Mouse (Mus musculus) liver, embryonic 11.5 days (tissue): ENCODE measurements around the gene Pax7. TPM values are rescaled to one million over a fixed set of nuclear protein-coding genes. Genes with fewer than 3 reads are reported as not detected.

Experiments
- ATAC-seq: fragments of 200-750 bp; cut with Nextera tagmentation; replicated peaks from 2 replicates; pipeline ENCODE4 v1.8.0; 2017; ENCODE audit warnings: moderate number of reproducible peaks, mild to moderate bottlenecking, moderate TSS enrichment, moderate library complexity; ENCODE audit not compliant: low FRiP score
- DNase-seq: peaks from one replicate; pipeline ENCODE4 v3.0.0-alpha.2; 2017; ENCODE audit warnings: low spot score
- H3K27ac ChIP-seq: fragments of 300-500 bp; sonication (generic); 2 replicates; pipeline ENCODE4 v1.5.1; 2014; ENCODE audit warnings: mild to moderate bottlenecking, low read depth, low read length, control low read depth
- H3K27me3 ChIP-seq: fragments of 300-500 bp; sonication (generic); replicated peaks from 2 replicates; pipeline ENCODE4 v1.6.1; 2014; ENCODE audit warnings: low read length, mixed read lengths; ENCODE audit not compliant: control insufficient read depth, insufficient read depth
- H3K36me3 ChIP-seq: fragments of 300-500 bp; sonication (generic); 2 replicates; pipeline ENCODE4 v1.6.1; 2014; ENCODE audit warnings: mild to moderate bottlenecking, low read length, moderate library complexity, mixed read lengths; ENCODE audit not compliant: control insufficient read depth, insufficient read depth
- H3K4me1 ChIP-seq: fragments of 300-500 bp; sonication (generic); replicated peaks from 2 replicates; pipeline ENCODE4 v1.6.1; 2014; ENCODE audit warnings: low read length, mixed read lengths; ENCODE audit not compliant: control insufficient read depth, insufficient read depth
- H3K4me2 ChIP-seq: fragments of 300-500 bp; sonication (generic); 2 replicates; pipeline ENCODE4 v1.6.1; 2014; ENCODE audit warnings: mild to moderate bottlenecking, control low read depth, moderate library complexity
- H3K4me3 ChIP-seq: fragments of 300-500 bp; sonication (generic); 2 replicates; pipeline ENCODE4 v1.5.1; 2014; ENCODE audit warnings: low read depth, low read length, control low read depth
- H3K9ac ChIP-seq: fragments of 300-500 bp; sonication (generic); 2 replicates; pipeline ENCODE4 v1.6.1; 2014; ENCODE audit warnings: low read depth, low read length, control low read depth
- H3K9me3 ChIP-seq: fragments of 300-500 bp; sonication (generic); 2 replicates; pipeline ENCODE4 v1.6.1; 2016; ENCODE audit warnings: low read length, inconsistent platforms, mixed read lengths; ENCODE audit not compliant: control insufficient read depth
- WGBS: fragments of 180-500 bp; shearing (Covaris S2); extraction: QIAGEN DNeasy Blood & Tissue Kit; methylation state at CpG from one replicate; pipeline ENCODE4 v1.1.7; 2014; 5-methylcytosine and 5-hydroxymethylcytosine counted together
- polyA plus RNA-seq: library from polyadenylated mRNA; unstranded; fragments of >200 nt; fragmentation: Nextera tagmentation; extraction: Ambion mirVana; gene quantifications from 2 replicates; pipeline ENCODE4 v1.2.1, GENCODE M21; 2014

The Pax7 gene
- polyA plus RNA-seq, 1 experiment from 2014 or later, result 0.19 TPM

- Histone ChIP-seq H3K4me1 (no peaks in the 10 kb centered on the region), H3K27me3 (peaks cover 88% of the 10 kb centered on the region), H3K9ac (no peak overlapping the region), H3K36me3 (no peaks in the 10 kb centered on the region), H3K27ac (no peak overlapping the region), H3K4me2 (no peak overlapping the region), H3K4me3 (no peak overlapping the region), H3K9me3 (no peaks in the 10 kb centered on the region)
- DNase-seq (no peak), ATAC-seq (no peak)
- 27% methylated on average over 7 of the region's 7 CpGs for WGBS
Observed at GRCm38 (mm10) chr4:139809381-139809820, 23.9 kb downstream of the Pax7 start.

GRCm38 (mm10) chr4:139807820-139808219 lies 25.5 kb downstream of the Pax7 start:
- Histone ChIP-seq H3K9ac (no peak overlapping the region), H3K9me3 (no peaks in the 10 kb centered on the region), H3K27ac (no peak overlapping the region), H3K4me2 (no peak overlapping the region), H3K4me1 (no peaks in the 10 kb centered on the region), H3K4me3 (no peak overlapping the region), H3K36me3 (no peaks in the 10 kb centered on the region), H3K27me3 (peaks cover 76% of the 10 kb centered on the region)
- WGBS, result 31% methylated on average over 10 of the region's 10 CpGs
- ATAC-seq (no peak), DNase-seq (no peak)

- no peak overlapping the region for H3K4me3 ChIP-seq
- no peak for ATAC-seq
- no peaks in the 10 kb centered on the region for H3K9me3 ChIP-seq
- DNase-seq, result no peak
- H3K27me3 ChIP-seq, result peaks cover 71% of the 10 kb centered on the region
- H3K9ac ChIP-seq, result no peak overlapping the region
- 16% methylated on average over 14 of the region's 14 CpGs for WGBS
- no peak overlapping the region for H3K27ac ChIP-seq
- no peaks in the 10 kb centered on the region for H3K36me3 ChIP-seq
- H3K4me1 ChIP-seq, result no peaks in the 10 kb centered on the region
- H3K4me2 ChIP-seq, result no peak overlapping the region
Observed at GRCm38 (mm10) chr4:139807191-139807808, 26.0 kb downstream of the Pax7 start.

GRCm38 (mm10) chr4:139804896-139805295 lies 28.4 kb downstream of the Pax7 start:
- no peak for ATAC-seq
- Histone ChIP-seq H3K4me2 (no peak overlapping the region), H3K9me3 (no peaks in the 10 kb centered on the region), H3K9ac (no peak overlapping the region), H3K27me3 (peaks cover 55% of the 10 kb centered on the region), H3K4me1 (no peaks in the 10 kb centered on the region), H3K4me3 (no peak overlapping the region), H3K36me3 (no peaks in the 10 kb centered on the region), H3K27ac (no peak overlapping the region)
- 73% methylated on average over 8 of the region's 8 CpGs for WGBS
- no peak for DNase-seq

- ATAC-seq (no peak), DNase-seq (no peak)
- WGBS, result 52% methylated on average over 2 of the region's 2 CpGs
- no peaks in the 10 kb centered on the region for H3K4me1 ChIP-seq
- no peak overlapping the region for H3K4me2 ChIP-seq
- H3K9me3 ChIP-seq, result no peaks in the 10 kb centered on the region
- H3K27me3 ChIP-seq, result peaks cover 46% of the 10 kb centered on the region
- no peak overlapping the region for H3K4me3 ChIP-seq
- no peak overlapping the region for H3K9ac ChIP-seq
- H3K27ac ChIP-seq, result no peak overlapping the region
- H3K36me3 ChIP-seq, result no peaks in the 10 kb centered on the region
Observed at GRCm38 (mm10) chr4:139803981-139804380, 29.3 kb downstream of the Pax7 start.

GRCm38 (mm10) chr4:139799436-139800100 lies 33.8 kb downstream of the Pax7 start:
- DNase-seq (no peak), ATAC-seq (no peak)
- Histone ChIP-seq H3K9me3 (no peaks in the 10 kb centered on the region), H3K4me1 (no peaks in the 10 kb centered on the region), H3K36me3 (no peaks in the 10 kb centered on the region), H3K27ac (no peak overlapping the region), H3K4me3 (no peak overlapping the region), H3K9ac (no peak overlapping the region), H3K27me3 (peaks cover 12% of the 10 kb centered on the region), H3K4me2 (no peak overlapping the region)
- 58% methylated on average over 8 of the region's 10 CpGs for WGBS

GRCm38 (mm10) chr4:139797344-139797743 lies 36.0 kb downstream of the Pax7 start:
- no peak for ATAC-seq
- peaks cover 8% of the 10 kb centered on the region for H3K27me3 ChIP-seq
- no peak for DNase-seq
- H3K4me1 ChIP-seq, result no peaks in the 10 kb centered on the region
- H3K4me2 ChIP-seq, result no peak overlapping the region
- no peaks in the 10 kb centered on the region for H3K9me3 ChIP-seq
- 31% methylated on average over 4 of the region's 4 CpGs for WGBS
- H3K27ac ChIP-seq, result no peak overlapping the region
- no peak overlapping the region for H3K4me3 ChIP-seq
- no peak overlapping the region for H3K9ac ChIP-seq
- H3K36me3 ChIP-seq, result no peaks in the 10 kb centered on the region

GRCm38 (mm10) chr4:139796115-139796514 lies 37.2 kb downstream of the Pax7 start:
- Histone ChIP-seq H3K4me1 (no peaks in the 10 kb centered on the region; the same call in 1 of the 2 replicates), H3K4me3 (no peak overlapping the region), H3K27ac (no peak overlapping the region), H3K9ac (no peak overlapping the region), H3K27me3 (peaks cover 5% of the 10 kb centered on the region), H3K4me2 (no peak overlapping the region), H3K9me3 (no peaks in the 10 kb centered on the region), H3K36me3 (no peaks in the 10 kb centered on the region)
- ATAC-seq, result no peak
- DNase-seq, result no peak
- 30% methylated on average over 9 of the region's 9 CpGs for WGBS

- Histone ChIP-seq H3K27me3 (peaks cover 5% of the 10 kb centered on the region), H3K4me2 (no peak overlapping the region)
Observed at GRCm38 (mm10) chr4:139791168-139791567, 42.2 kb downstream of the Pax7 start.

More at GRCm38 (mm10) chr4:139791168-139791567, 42.2 kb downstream of the Pax7 start:
- H3K4me3 ChIP-seq, result no peak overlapping the region
- H3K4me1 ChIP-seq, result no peaks in the 10 kb centered on the region; the same call in 1 of the 2 replicates
- ATAC-seq (no peak), DNase-seq (no peak)
- no peaks in the 10 kb centered on the region for H3K36me3 ChIP-seq
- H3K9me3 ChIP-seq, result no peaks in the 10 kb centered on the region
- no peak overlapping the region for H3K27ac ChIP-seq
- 49% methylated on average over 8 of the region's 8 CpGs for WGBS
- H3K9ac ChIP-seq, result no peak overlapping the region
